Mouse (Mus musculus) lung, embryonic 14.5 days (tissue): ENCODE measurements around the gene Ryr3. TPM values are rescaled to one million over a fixed set of nuclear protein-coding genes. Genes with fewer than 3 reads are reported as not detected.

Experiments used
- ATAC-seq: fragments of 200-750 bp; cut with Nextera tagmentation; 2 replicates; pipeline ENCODE4 v1.8.0; 2017; ENCODE audit warnings: mild to moderate bottlenecking, moderate TSS enrichment, moderate library complexity; ENCODE audit not compliant: insufficient read depth
- DNase-seq: peaks from one replicate; pipeline ENCODE4 v3.0.0-alpha.2; 2015
- H3K27ac ChIP-seq: fragments of 300-500 bp; sonication (generic); 2 replicates; pipeline ENCODE4 v1.5.1; 2014; ENCODE audit warnings: low read depth, mild to moderate bottlenecking, moderate library complexity
- H3K27me3 ChIP-seq: fragments of 300-500 bp; sonication (generic); 2 replicates; pipeline ENCODE4 v1.6.1; 2014; ENCODE audit warnings: low read length, control low read depth; ENCODE audit not compliant: insufficient read depth
- H3K36me3 ChIP-seq: fragments of 300-500 bp; sonication (generic); 2 replicates; pipeline ENCODE4 v1.6.1; 2014; ENCODE audit warnings: control low read depth; ENCODE audit not compliant: insufficient read depth
- H3K4me1 ChIP-seq: fragments of 300-500 bp; sonication (generic); 2 replicates; pipeline ENCODE4 v1.6.1; 2014; ENCODE audit warnings: antibody characterized with exemption, control low read depth; ENCODE audit not compliant: insufficient read depth
- H3K4me2 ChIP-seq: fragments of 300-500 bp; sonication (generic); 2 replicates; pipeline ENCODE4 v1.6.1; 2014; ENCODE audit warnings: mild to moderate bottlenecking
- H3K4me3 ChIP-seq: fragments of 300-500 bp; sonication (generic); 2 replicates; pipeline ENCODE4 v1.5.1; 2014; ENCODE audit warnings: low read depth, low read length
- H3K9ac ChIP-seq: fragments of 300-500 bp; sonication (generic); 2 replicates; pipeline ENCODE4 v1.6.1; 2014
- H3K9me3 ChIP-seq: fragments of 300-500 bp; sonication (generic); 2 replicates; pipeline ENCODE4 v1.6.1; 2016; ENCODE audit warnings: low read depth, low read length, control low read depth
- CTCF ChIP-seq: IDR thresholded peaks from 2 replicates; pipeline ENCODE4 v1.5.1; 2016; ENCODE audit warnings: antibody characterized with exemption, low read depth
- WGBS: fragments of 180-500 bp; shearing (Covaris S2); extraction: QIAGEN DNeasy Blood & Tissue Kit; methylation state at CpG from one replicate; pipeline ENCODE4 v1.1.7; 2014; 5-methylcytosine and 5-hydroxymethylcytosine counted together
- polyA plus RNA-seq: library from polyadenylated mRNA; unstranded; fragments of >200 nt; fragmentation: Nextera tagmentation; extraction: Ambion mirVana; gene quantifications from 2 replicates; pipeline ENCODE4 v1.2.1, GENCODE M21; 2014

Ryr3 gene
- polyA plus RNA-seq, 1 experiment from 2014 or later = 1.7 TPM

DNA sequence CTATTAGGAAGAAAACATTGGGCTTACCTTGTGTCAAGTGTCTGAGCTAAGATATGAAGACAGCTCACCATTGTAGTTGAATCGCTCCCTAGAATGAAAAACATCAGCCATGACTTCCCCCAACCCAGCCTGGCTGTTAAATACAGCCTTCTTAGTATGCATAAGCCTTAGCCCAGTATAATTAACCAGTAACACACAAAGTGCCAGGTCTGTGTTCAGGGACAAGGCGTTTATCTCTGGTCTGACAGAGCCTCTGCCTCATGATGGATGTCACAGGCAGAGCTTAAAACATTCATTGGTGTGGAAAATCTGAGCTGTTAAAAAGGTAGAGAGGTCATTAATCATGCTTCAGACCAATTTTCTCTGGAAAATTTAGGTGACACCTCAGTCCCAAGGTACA is 484.0 kb downstream of the Ryr3 start:
- ATAC-seq (no peak), DNase-seq (no peak)
- H3K4me1 ChIP-seq = no peaks in the 10 kb centered on the region
- H3K4me2 ChIP-seq = no peak overlapping the region
- no peaks in the 10 kb centered on the region for H3K9me3 ChIP-seq
- no peak for TF ChIP-seq CTCF
- no peak overlapping the region for H3K4me3 ChIP-seq
- no peaks in the 10 kb centered on the region for H3K36me3 ChIP-seq
- 44% methylated on average over 2 of the region's 2 CpGs for WGBS
- H3K9ac ChIP-seq = no peak overlapping the region
- H3K27ac ChIP-seq = no peak overlapping the region
- no peaks in the 10 kb centered on the region for H3K27me3 ChIP-seq

DNA sequence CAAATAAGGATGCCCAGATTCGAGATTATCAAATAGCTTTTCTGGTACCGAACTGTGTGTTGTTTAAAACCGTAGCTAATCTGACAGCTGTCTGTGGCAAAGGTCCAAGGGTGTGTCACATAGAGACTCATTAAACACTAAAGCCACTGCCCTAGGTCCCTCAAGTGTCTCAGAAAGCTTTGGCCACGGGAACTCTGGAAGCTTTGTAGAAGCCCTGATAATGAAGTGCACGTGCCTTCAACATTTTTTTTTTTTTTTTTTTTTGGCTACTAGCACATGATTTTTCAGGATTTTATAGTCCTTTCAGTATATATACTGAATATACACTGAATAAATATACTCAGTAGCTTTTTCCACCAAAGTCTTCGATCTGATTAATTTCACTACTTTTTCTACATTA is 489.1 kb downstream of the Ryr3 start:
- no peaks in the 10 kb centered on the region for H3K36me3 ChIP-seq
- H3K4me3 ChIP-seq = no peak overlapping the region
- no peak overlapping the region for H3K27ac ChIP-seq
- no peaks in the 10 kb centered on the region for H3K9me3 ChIP-seq
- WGBS = 41% methylated on average over 6 of the region's 6 CpGs
- TF ChIP-seq CTCF = no peak
- no peak overlapping the region for H3K9ac ChIP-seq
- H3K27me3 ChIP-seq = no peaks in the 10 kb centered on the region
- no peaks in the 10 kb centered on the region for H3K4me1 ChIP-seq
- no peak overlapping the region for H3K4me2 ChIP-seq
- ATAC-seq (no peak), DNase-seq (no peak)

- ATAC-seq (no peak), DNase-seq (no peak)
- TF ChIP-seq CTCF = no peak
- WGBS = 85% methylated on average over 1 of the region's 1 CpGs
- H3K36me3 ChIP-seq = no peaks in the 10 kb centered on the region
- no peak overlapping the region for H3K4me2 ChIP-seq
- H3K4me1 ChIP-seq = no peaks in the 10 kb centered on the region
- no peak overlapping the region for H3K4me3 ChIP-seq
- H3K27me3 ChIP-seq = no peaks in the 10 kb centered on the region
- no peak overlapping the region for H3K27ac ChIP-seq
- H3K9ac ChIP-seq = no peak overlapping the region
- H3K9me3 ChIP-seq = no peaks in the 10 kb centered on the region
These were observed 495.7 kb downstream of the Ryr3 start for GRCm38 (mm10) chr2:112721217-112721616.

GRCm38 (mm10) chr2:112720715-112721114 is 496.2 kb downstream of the Ryr3 start:
- Histone ChIP-seq H3K27ac (no peak overlapping the region), H3K36me3 (no peaks in the 10 kb centered on the region), H3K9me3 (no peaks in the 10 kb centered on the region), H3K4me1 (no peaks in the 10 kb centered on the region), H3K27me3 (no peaks in the 10 kb centered on the region), H3K9ac (no peak overlapping the region), H3K4me3 (no peak overlapping the region), H3K4me2 (no peak overlapping the region)
- ATAC-seq = no peak
- DNase-seq = no peak
- 27% methylated on average over 3 of the region's 3 CpGs for WGBS
- no peak for TF ChIP-seq CTCF

DNA sequence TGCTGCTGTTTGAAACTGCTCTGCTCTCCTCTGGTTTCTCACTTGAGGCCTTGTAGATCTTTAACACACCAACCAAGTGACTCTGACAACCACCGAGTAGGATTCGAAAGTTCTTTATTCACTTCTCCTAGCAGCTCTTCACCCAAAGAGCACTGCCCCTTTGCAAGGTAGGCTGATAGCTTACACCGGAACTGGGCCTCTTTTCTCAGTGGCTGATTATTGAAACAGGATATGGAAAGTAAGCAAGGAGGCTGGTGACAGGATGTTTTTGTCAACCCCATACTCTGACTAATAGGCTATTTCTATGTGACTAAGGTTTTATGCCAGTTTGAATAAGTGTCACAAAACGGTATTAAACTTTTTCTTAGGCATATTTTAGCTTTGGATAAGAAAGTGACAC is 502.2 kb downstream of the Ryr3 start:
- WGBS = 61% methylated on average over 4 of the region's 4 CpGs

DNA sequence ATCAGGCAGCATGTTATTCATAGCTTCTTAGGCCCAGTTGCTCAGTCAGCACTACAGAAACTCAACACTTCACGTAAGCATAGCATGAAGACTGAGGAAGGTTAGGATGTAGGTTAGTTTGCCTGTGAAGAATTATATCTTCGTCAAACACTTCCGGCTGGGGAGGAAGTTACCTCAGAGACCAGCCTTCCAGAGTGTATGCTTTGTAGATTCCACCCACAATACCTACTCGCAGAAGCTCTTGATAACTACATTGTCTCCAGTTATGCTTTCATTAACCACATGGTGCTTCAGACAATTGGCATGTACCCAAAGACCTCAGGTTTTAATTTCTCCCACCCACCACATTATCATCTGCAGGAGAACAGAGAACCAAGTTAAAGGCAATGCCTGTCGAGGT is 535.1 kb downstream of the Ryr3 start:
- H3K4me3 ChIP-seq = no peak overlapping the region
- H3K4me2 ChIP-seq = no peak overlapping the region
- H3K9me3 ChIP-seq = no peaks in the 10 kb centered on the region
- 83% methylated on average over 5 of the region's 5 CpGs for WGBS
- ATAC-seq (no peak), DNase-seq (no peak)
- no peak overlapping the region for H3K9ac ChIP-seq
- no peak for TF ChIP-seq CTCF
- H3K4me1 ChIP-seq = no peaks in the 10 kb centered on the region
- no peaks in the 10 kb centered on the region for H3K36me3 ChIP-seq
- no peaks in the 10 kb centered on the region for H3K27me3 ChIP-seq
- H3K27ac ChIP-seq = no peak overlapping the region

More for the DNA sequence above, 502.2 kb downstream of the Ryr3 start:
- H3K4me1 ChIP-seq = no peaks in the 10 kb centered on the region
- H3K4me2 ChIP-seq = no peak overlapping the region
- ATAC-seq (no peak), DNase-seq (peak; percentile 4)
- H3K4me3 ChIP-seq = no peak overlapping the region
- no peak for TF ChIP-seq CTCF
- H3K27ac ChIP-seq = no peak overlapping the region
- H3K9me3 ChIP-seq = no peaks in the 10 kb centered on the region
- H3K9ac ChIP-seq = no peak overlapping the region
- no peaks in the 10 kb centered on the region for H3K36me3 ChIP-seq
- H3K27me3 ChIP-seq = no peaks in the 10 kb centered on the region

DNA sequence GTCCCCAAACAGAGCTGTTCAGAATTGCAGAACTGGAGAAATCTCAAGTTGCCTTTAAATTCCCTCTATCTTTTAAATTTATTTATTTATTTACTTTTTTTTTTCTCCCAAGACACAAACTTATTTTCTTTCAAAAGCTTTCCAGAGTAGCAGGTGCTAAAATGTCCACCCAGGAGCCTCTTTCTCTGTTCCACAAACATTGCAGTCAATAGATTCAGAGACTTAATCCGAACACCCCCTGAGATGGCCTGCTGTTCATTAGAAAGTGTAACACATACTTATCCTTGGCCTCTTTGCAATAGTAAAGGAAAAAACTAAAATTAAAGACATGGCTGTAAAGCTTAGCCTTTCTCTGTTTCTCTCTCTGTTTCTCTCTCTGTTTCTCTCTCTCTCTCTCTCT is 539.6 kb downstream of the Ryr3 start:
- H3K4me1 ChIP-seq = no peaks in the 10 kb centered on the region
- WGBS = 70% methylated on average over 1 of the region's 1 CpGs
- TF ChIP-seq CTCF = no peak
- DNase-seq (no peak), ATAC-seq (no peak)
- H3K9ac ChIP-seq = no peak overlapping the region
- no peak overlapping the region for H3K27ac ChIP-seq
- no peak overlapping the region for H3K4me3 ChIP-seq
- no peaks in the 10 kb centered on the region for H3K9me3 ChIP-seq
- no peaks in the 10 kb centered on the region for H3K36me3 ChIP-seq
- no peaks in the 10 kb centered on the region for H3K27me3 ChIP-seq
- no peak overlapping the region for H3K4me2 ChIP-seq

DNA sequence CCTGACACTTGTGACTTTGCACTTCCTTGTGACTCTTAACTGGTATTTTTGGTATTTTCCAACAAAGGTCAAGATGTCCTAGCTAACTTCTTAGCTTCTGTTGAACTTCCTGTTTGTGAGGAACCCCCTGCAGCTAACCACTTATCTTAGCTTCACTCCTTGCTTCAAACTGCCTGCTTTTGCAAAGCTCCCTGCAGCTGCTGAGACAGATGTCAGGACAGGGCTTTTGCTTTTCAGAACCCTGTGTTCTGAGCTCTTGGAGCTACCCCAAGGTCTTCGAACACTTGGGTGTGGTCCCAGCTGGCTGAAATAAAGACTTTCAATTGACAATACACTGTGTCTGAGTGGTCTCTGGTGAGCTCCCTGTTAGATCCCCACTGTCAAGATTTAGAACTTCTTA is 540.2 kb downstream of the Ryr3 start:
- no peak overlapping the region for H3K9ac ChIP-seq
- DNase-seq (no peak), ATAC-seq (no peak)
- H3K36me3 ChIP-seq = no peaks in the 10 kb centered on the region
- H3K4me2 ChIP-seq = no peak overlapping the region
- no peak for TF ChIP-seq CTCF
- no peaks in the 10 kb centered on the region for H3K4me1 ChIP-seq
- WGBS = 54% methylated on average over 1 of the region's 1 CpGs
- H3K4me3 ChIP-seq = no peak overlapping the region
- no peak overlapping the region for H3K27ac ChIP-seq
- no peaks in the 10 kb centered on the region for H3K9me3 ChIP-seq
- no peaks in the 10 kb centered on the region for H3K27me3 ChIP-seq
